Mouse (Mus musculus): ENCODE results near the gene Boc. TPM values are rescaled to one million over a fixed set of nuclear protein-coding genes. Genes with fewer than 3 reads are reported as not detected.

Boc gene
- polyA plus RNA-seq, 1 experiment from 2014 or later, result 12.1 TPM

DNA sequence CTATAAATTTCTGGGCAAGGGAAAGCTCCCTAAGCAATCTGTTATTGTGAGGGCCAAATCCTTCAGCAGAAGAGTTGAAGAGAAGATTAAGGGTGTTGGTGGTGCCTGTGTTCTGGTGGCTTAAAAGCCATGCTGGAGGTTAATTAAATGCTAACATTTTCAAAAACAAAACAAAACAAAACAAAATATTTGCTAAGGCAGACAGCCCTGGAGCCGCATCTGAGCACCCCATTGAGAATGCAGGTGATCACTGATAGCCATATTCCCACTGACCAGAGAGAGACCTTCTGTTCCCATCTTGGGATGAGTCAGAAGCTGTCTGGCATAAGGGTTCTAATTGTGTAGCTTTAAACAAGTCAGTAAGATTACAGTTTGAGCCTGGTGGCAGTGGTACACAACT lies 19.9 kb upstream of the Boc start:
- ATAC-seq, result no peak
- no peaks in the 10 kb centered on the region for H3K36me3 ChIP-seq (ENCODE audit: control insufficient read depth, insufficient read depth, low read length)
- no peak overlapping the region for H3K4me3 ChIP-seq (ENCODE audit: low read length)
- no peak overlapping the region for H3K4me2 ChIP-seq (ENCODE audit: low read length)
- H3K27me3 ChIP-seq (replicated peaks; ENCODE audit: control insufficient read depth, insufficient read depth, low read length), result no peaks in the 10 kb centered on the region
- no peaks in the 10 kb centered on the region for H3K9me3 ChIP-seq (ENCODE audit: control insufficient read depth, low read length)
- H3K27ac ChIP-seq (ENCODE audit: low read depth, low read length), result no peak overlapping the region
- H3K4me1 ChIP-seq (ENCODE audit: control insufficient read depth, insufficient read depth, low read depth, low read length), result peaks cover 4% of the 10 kb centered on the region; the same call in 1 of the 2 replicates
- 74% methylated on average over 1 of the region's 1 CpGs for WGBS
- H3K9ac ChIP-seq (ENCODE audit: low read depth, low read length), result no peak overlapping the region

DNA sequence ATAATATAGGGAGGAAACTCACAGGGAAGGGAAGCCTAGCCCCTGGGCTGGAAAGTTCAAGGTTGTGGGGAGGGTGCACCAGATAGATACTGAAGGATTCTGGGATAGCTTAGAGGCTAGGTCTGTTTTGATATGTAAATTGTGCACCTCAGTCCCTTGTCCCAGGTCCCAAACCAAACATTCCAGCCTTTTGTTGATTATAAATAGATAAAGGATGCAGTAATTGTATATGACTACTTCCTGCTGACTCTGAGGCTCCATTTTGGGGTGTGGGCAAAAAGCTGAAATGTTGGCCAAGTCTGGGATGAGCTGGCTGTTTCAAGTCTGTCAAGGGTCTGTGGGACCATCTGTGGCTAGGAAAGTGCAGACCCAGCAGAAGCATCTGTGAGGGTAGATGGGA lies 9.4 kb upstream of the Boc start:
- Histone ChIP-seq H3K9ac (ENCODE audit: low read depth, low read length) (no peak overlapping the region), H3K4me2 (ENCODE audit: low read length) (no peak overlapping the region), H3K9me3 (ENCODE audit: control insufficient read depth, low read length) (no peaks in the 10 kb centered on the region), H3K4me3 (ENCODE audit: low read length) (no peak overlapping the region), H3K27me3 (replicated peaks; ENCODE audit: control insufficient read depth, insufficient read depth, low read length) (no peaks in the 10 kb centered on the region), H3K4me1 (ENCODE audit: control insufficient read depth, insufficient read depth, low read depth, low read length) (peaks cover 4% of the 10 kb centered on the region), H3K36me3 (ENCODE audit: control insufficient read depth, insufficient read depth, low read length) (no peaks in the 10 kb centered on the region), H3K27ac (ENCODE audit: low read depth, low read length) (no peak overlapping the region)
- ATAC-seq, result no peak

DNA sequence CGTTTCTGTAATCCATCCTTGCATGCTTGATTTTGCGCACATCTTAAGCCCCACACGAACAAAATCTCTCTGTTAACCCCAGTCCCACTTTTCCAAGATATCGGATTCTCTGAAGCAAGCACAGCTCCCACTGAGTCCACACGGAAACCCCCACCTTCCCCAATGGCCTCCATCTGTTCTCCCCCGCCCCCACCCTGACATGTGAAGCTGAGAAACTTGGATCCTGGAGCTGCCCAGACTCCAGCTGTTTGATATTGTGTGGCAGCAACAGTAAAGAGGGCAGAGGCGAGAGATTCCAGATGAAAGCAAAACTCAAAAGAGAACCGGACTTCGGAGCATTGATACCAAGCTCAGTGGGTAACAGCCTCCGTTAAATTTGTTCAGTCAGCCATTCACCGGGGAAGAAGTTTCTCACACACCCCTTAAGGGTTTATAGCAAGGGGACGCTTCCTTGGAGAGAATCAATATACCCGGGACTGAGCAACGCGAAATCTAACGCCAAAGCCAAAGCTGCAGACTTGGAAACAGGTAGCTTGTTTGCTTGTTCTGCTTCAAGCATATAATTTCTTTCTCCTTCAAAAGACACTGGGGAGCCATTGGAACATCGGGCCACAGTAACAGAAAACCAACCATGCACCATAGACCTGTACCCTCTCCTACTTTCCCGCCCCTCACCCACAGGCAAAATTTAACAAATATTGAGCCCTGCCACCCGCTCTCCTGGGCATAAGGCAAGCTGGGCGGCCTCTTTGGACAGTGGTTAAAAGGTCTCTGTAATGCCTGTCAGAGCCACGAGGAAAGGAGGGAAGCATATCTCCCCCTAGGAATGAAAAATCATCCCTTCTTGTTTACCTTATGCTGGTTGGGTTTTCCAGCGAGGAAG lies 6.9 kb upstream of the Boc start:
- peak overlapping the region; percentile 23; the same call in 1 of the 2 replicates for H3K4me3 ChIP-seq (ENCODE audit: low read length)
- H3K4me1 ChIP-seq (ENCODE audit: control insufficient read depth, insufficient read depth, low read depth, low read length), result peaks cover 4% of the 10 kb centered on the region
- no peak overlapping the region for H3K27ac ChIP-seq (ENCODE audit: low read depth, low read length)
- 22% methylated on average over 22 of the region's 22 CpGs for WGBS
- H3K36me3 ChIP-seq (ENCODE audit: control insufficient read depth, insufficient read depth, low read length), result no peaks in the 10 kb centered on the region
- H3K4me2 ChIP-seq (ENCODE audit: low read length), result peak overlapping the region; percentile 53
- H3K9me3 ChIP-seq (ENCODE audit: control insufficient read depth, low read length), result no peaks in the 10 kb centered on the region
- H3K27me3 ChIP-seq (replicated peaks; ENCODE audit: control insufficient read depth, insufficient read depth, low read length), result no peaks in the 10 kb centered on the region
- H3K9ac ChIP-seq (ENCODE audit: low read depth, low read length), result peak overlapping the region; percentile 17; the same call in 1 of the 2 replicates
- ATAC-seq, result peak; percentile 32; the same call in 1 of the 2 replicates

DNA sequence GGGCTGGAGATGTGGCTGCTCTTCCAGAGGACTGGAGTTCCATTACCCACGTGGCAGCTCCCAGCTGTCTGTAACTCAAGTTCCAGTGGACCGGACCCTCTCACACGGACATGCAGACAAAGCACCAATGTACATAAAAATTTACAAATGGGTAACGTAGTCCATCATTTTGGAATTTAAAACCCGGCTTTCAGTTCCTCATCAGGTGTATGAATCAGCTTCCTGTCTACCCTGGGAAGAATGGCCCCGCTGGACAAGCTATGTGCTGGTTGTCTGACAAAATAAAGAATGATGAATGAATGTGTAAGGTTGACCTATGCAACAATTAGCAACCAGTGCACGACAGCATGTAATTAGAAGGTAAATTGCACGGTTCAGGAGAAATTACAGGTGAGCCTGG lies 5.7 kb upstream of the Boc start:
- Histone ChIP-seq H3K27ac (ENCODE audit: low read depth, low read length) (no peak overlapping the region), H3K36me3 (ENCODE audit: control insufficient read depth, insufficient read depth, low read length) (no peaks in the 10 kb centered on the region), H3K9ac (ENCODE audit: low read depth, low read length) (no peak overlapping the region), H3K9me3 (ENCODE audit: control insufficient read depth, low read length) (no peaks in the 10 kb centered on the region), H3K4me1 (ENCODE audit: control insufficient read depth, insufficient read depth, low read depth, low read length) (peaks cover 4% of the 10 kb centered on the region), H3K27me3 (replicated peaks; ENCODE audit: control insufficient read depth, insufficient read depth, low read length) (no peaks in the 10 kb centered on the region), H3K4me2 (ENCODE audit: low read length) (no peak overlapping the region), H3K4me3 (ENCODE audit: low read length) (no peak overlapping the region)
- ATAC-seq, result peak; percentile 18; the same call in 1 of the 2 replicates
- WGBS, result 59% methylated on average over 8 of the region's 8 CpGs

DNA sequence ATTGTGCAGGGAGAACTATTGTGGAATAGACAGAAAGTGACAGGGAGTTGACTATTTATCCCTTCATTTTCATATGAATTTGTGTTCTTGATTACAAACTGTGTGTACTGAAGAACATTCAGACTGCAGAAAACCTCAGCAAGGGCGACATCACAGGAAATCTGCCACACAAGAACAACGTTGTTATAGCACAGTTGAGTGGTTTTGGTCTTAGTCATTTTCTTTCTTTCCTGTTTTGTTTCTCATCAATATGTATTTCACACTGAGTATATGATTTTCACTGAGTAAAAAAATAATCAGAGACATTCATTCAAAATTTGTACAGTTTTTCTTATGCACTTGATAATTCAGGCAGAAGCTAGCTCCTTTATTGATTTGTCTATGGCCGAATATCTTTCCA lies 3.4 kb upstream of the Boc start:
- Histone ChIP-seq H3K27me3 (replicated peaks; ENCODE audit: control insufficient read depth, insufficient read depth, low read length) (no peaks in the 10 kb centered on the region), H3K9ac (ENCODE audit: low read depth, low read length) (no peak overlapping the region), H3K4me3 (ENCODE audit: low read length) (no peak overlapping the region), H3K9me3 (ENCODE audit: control insufficient read depth, low read length) (no peaks in the 10 kb centered on the region), H3K36me3 (ENCODE audit: control insufficient read depth, insufficient read depth, low read length) (no peaks in the 10 kb centered on the region), H3K4me1 (ENCODE audit: control insufficient read depth, insufficient read depth, low read depth, low read length) (peaks cover 7% of the 10 kb centered on the region), H3K27ac (ENCODE audit: low read depth, low read length) (no peak overlapping the region), H3K4me2 (ENCODE audit: low read length) (no peak overlapping the region)
- no peak for ATAC-seq
- 66% methylated on average over 3 of the region's 3 CpGs for WGBS

DNA sequence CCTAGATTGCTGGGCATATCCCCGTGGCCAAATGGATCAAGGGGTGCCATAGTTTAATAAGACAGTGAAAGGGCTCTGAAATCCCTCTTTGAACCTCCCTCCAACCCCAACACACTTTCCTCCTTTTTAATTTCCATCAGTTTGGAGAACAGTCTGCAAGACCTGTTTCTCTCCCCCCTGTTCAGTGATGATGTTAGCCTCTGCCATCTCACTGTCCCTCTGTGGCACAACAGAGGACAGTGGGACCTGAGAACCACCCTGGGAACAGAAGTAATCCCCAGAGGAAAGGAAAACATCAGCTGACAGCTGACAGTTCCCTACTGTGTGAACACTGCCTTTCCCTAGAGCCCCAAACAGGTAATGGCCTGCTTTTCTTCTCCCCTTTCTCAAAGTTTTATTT lies 1.5 kb upstream of the Boc start:
- no peak overlapping the region for H3K4me3 ChIP-seq (ENCODE audit: low read length)
- H3K27ac ChIP-seq (ENCODE audit: low read depth, low read length), result no peak overlapping the region
- H3K36me3 ChIP-seq (ENCODE audit: control insufficient read depth, insufficient read depth, low read length), result no peaks in the 10 kb centered on the region
- H3K4me2 ChIP-seq (ENCODE audit: low read length), result no peak overlapping the region
- no peak overlapping the region for H3K9ac ChIP-seq (ENCODE audit: low read depth, low read length)
- no peak for ATAC-seq
- 16% methylated on average over 1 of the region's 1 CpGs for WGBS
- H3K9me3 ChIP-seq (ENCODE audit: control insufficient read depth, low read length), result no peaks in the 10 kb centered on the region
- H3K27me3 ChIP-seq (replicated peaks; ENCODE audit: control insufficient read depth, insufficient read depth, low read length), result no peaks in the 10 kb centered on the region
- H3K4me1 ChIP-seq (ENCODE audit: control insufficient read depth, insufficient read depth, low read depth, low read length), result peaks cover 4% of the 10 kb centered on the region

DNA sequence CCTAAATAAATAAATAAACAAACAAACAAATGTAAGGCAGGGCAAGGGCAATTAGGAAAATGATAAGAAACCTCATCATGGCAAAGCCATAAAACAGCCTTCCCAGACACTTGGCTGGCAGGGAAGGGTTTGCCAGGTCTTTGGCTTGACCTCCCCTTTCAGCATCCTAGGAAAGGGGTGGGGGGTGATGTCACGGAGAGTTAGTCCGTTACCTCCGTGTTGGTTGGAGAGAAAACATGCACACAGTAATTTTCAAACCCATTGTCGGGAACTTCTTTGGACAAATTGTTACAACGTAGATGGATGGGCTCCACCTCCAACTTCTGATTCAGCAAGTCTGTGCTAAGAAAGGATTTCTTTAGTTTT lies 616 bp upstream of the Boc start:
- Histone ChIP-seq H3K27me3 (replicated peaks; ENCODE audit: control insufficient read depth, insufficient read depth, low read length) (no peaks in the 10 kb centered on the region), H3K9me3 (ENCODE audit: control insufficient read depth, low read length) (no peaks in the 10 kb centered on the region), H3K4me3 (ENCODE audit: low read length) (peak overlapping the region; percentile 65), H3K4me2 (ENCODE audit: low read length) (peak overlapping the region; percentile 98), H3K27ac (ENCODE audit: low read depth, low read length) (no peak overlapping the region), H3K4me1 (ENCODE audit: control insufficient read depth, insufficient read depth, low read depth, low read length) (peaks cover 4% of the 10 kb centered on the region), H3K9ac (ENCODE audit: low read depth, low read length) (no peak overlapping the region), H3K36me3 (ENCODE audit: control insufficient read depth, insufficient read depth, low read length) (no peaks in the 10 kb centered on the region)
- WGBS, result 8% methylated on average over 5 of the region's 5 CpGs
- ATAC-seq, result no peak

DNA sequence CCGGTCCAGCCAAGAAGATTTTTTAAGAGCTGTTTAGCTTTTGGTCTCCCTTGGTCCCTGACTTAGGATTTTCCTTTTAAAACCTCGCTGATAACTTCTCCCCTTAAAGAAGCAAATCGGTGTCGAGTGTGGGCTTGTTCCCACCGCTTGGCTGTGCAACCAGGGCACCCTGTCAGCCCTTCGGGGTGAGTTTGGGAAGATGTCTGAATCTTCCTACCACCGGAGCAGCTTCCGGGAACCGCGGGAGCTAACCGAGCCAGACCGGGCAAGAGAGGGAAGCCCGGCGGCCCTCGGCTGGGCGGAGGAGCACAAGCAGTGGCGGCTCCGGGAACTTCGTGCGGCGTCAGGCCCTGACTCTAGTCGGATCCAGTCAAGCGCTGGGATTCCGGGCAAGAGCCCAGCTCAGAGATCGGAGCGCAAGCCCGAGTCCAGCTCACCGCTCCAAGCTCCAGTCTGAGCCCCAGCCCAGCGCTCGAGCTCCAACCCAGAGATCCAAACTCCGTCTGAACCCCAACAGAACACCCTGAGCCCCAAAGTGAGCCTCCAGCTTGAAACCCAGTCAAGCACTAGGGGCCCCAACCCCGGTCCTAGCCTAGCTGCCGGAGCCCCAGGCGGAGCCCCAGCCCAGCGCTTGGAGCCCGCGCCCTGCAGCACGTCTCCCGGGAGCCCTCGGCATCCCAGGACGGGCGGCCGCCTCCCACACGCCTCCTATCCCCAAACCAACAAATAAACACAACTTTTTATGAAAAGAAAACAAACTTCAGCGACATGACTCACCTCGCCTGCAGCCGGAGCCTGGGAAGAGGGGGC lies 831 bp downstream of the Boc start:
- under 1% methylated on average over 46 of the region's 47 CpGs for WGBS
- peak; percentile 73 for ATAC-seq
- no peaks in the 10 kb centered on the region for H3K36me3 ChIP-seq (ENCODE audit: control insufficient read depth, insufficient read depth, low read length)
- no peaks in the 10 kb centered on the region for H3K27me3 ChIP-seq (replicated peaks; ENCODE audit: control insufficient read depth, insufficient read depth, low read length)
- peak overlapping the region; percentile 88 for H3K9ac ChIP-seq (ENCODE audit: low read depth, low read length)
- H3K4me2 ChIP-seq (ENCODE audit: low read length), result peak overlapping the region; percentile 98
- H3K27ac ChIP-seq (ENCODE audit: low read depth, low read length), result peak overlapping the region; percentile 84
- peaks cover 6% of the 10 kb centered on the region for H3K4me1 ChIP-seq (ENCODE audit: control insufficient read depth, insufficient read depth, low read depth, low read length)
- no peaks in the 10 kb centered on the region for H3K9me3 ChIP-seq (ENCODE audit: control insufficient read depth, low read length)
- peak overlapping the region; percentile 65 for H3K4me3 ChIP-seq (ENCODE audit: low read length)

DNA sequence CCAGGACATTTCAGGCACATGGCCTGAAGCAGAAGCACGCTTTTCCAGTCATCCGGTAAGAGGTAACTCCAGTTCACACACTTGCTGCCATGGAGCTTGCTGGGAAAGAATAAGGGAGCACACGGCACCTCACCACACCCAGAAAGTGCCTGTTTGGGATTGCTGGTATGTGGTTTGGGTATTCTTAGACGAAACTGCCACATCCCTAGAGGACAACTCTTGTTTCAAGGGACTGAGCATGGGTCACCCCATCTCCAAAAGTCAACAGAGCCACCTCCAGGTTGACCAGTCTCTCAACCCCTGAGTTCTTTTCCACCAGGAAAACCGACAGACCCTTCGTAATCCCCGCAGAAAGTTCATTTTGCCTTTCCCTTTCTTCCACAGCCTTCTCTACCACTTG lies 1.6 kb downstream of the Boc start:
- Histone ChIP-seq H3K9me3 (ENCODE audit: control insufficient read depth, low read length) (no peaks in the 10 kb centered on the region), H3K4me3 (ENCODE audit: low read length) (peak overlapping the region; percentile 65), H3K36me3 (ENCODE audit: control insufficient read depth, insufficient read depth, low read length) (no peaks in the 10 kb centered on the region), H3K27me3 (replicated peaks; ENCODE audit: control insufficient read depth, insufficient read depth, low read length) (no peaks in the 10 kb centered on the region), H3K27ac (ENCODE audit: low read depth, low read length) (peak overlapping the region; percentile 14; the same call in 1 of the 2 replicates), H3K4me1 (ENCODE audit: control insufficient read depth, insufficient read depth, low read depth, low read length) (peaks cover 11% of the 10 kb centered on the region), H3K9ac (ENCODE audit: low read depth, low read length) (peak overlapping the region; percentile 88), H3K4me2 (ENCODE audit: low read length) (peak overlapping the region; percentile 98)
- WGBS, result 10% methylated on average over 7 of the region's 7 CpGs
- no peak for ATAC-seq

Measured in hindbrain, embryonic 16.5 days (tissue).